Mouse (Mus musculus) heart, adult 9 months (tissue): ENCODE results near the gene Dao.

ENCODE experiments used
- DNase-seq, 2 experiments: peaks; one replicate each; pipeline ENCODE4 v3.0.0; 2022; ENCODE audit warnings: low spot score in 2 of 2

Gene Dao

DNA sequence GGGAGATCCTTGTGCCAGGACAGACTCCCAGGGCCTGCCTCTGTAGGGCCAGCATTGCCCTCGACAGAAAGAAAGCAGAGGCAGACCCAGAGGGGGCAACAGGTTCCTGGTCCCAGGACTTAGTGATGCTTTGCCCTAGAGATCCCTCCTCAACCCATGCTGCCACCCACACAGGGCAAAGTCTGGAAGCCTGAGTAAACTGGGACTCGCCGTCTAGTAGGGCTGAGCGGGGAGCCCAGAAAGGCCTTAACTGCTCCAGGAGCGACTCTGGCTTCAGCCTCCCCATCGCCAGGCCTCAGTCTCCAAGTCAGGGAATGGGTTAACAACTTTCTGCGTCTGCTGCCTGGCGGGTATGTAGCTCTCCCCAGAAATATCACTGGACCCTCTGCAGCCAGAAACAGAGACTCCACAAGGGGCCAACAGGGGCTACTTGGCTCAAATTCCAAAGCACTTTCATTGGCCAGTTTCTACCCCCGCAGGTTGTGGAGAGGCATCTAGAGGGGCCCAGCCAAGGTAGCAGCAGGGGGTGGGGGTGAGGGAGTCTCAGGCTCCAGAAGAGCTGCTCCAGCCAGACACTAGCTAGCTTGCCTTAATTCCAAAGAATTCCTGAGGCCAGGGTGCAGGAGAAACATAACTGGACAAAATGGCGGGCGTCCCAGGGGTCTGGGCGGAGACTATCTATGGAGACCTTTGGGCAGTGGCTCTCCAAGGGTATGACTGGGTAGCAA, 23.9 kb downstream of the Dao start:
- DNase-seq, result no peak

DNA sequence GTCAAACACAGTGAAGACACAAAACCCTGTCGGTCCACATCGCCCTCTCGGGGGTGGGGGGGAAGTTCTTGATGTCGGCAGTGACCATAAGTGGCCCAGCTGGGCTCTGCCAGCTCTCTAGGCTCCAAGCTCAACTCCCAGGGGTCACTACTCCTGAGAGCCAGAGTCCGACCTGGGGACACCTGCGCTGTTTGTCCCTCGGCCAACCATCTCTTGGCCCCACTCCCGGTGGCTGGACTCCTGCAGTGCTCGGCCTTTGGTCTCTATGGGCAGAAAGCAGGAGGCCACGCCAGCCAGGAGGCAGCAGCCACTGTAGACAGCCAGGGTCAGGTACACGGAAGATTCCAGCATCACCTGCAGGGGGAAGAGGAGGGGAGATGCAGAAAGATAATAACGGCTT, 24.6 kb downstream of the Dao start:
- DNase-seq, result no peak

DNA sequence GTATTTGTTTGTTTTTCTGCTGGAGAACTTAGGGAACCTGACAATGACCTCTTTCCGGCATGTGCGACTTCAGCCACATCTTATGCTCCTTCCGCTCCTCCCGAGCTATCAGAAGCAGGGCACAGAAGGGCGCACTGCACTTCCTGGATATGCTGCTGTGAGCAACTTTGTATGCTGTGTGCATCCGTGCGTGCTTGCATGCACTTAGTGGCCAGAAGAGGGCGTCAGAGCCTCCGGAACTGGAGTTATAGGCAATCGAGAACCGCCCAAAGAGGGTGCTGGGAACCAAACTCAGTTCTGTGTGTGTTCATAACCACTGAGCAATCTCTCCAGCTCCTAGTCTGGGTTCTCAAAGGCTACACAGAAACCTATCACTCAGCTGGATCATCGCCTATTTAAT, 27.1 kb downstream of the Dao start:
- no peak for DNase-seq

DNA sequence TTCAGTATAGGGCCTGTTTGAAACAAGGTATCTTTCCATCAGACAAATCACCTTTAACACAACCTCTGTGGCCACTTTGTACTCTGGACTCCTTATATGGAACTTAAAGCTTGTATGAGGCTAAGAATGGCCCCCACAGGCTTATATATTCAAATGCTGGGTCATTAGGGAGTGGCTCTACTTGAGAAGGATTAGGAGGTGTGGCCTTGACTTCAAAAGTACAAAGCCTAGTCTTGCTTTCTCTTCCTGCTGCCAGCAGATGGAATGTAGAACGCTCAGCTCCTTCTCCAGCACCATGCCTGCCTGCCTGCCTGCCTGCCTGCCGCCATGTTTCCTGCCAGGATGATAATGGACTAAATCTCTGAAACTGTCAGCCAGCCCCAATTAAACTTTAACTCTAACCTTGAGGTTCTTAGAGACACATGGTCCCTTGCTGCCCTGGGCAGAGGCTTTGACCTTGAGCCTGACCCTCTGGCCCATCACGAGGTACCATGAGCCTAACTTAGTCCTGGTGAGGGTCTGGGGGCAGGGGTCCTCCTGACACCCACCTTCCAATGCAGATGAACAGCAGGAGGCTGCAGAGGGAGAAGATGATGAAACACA, 28.8 kb downstream of the Dao start:
- DNase-seq, result no peak

DNA sequence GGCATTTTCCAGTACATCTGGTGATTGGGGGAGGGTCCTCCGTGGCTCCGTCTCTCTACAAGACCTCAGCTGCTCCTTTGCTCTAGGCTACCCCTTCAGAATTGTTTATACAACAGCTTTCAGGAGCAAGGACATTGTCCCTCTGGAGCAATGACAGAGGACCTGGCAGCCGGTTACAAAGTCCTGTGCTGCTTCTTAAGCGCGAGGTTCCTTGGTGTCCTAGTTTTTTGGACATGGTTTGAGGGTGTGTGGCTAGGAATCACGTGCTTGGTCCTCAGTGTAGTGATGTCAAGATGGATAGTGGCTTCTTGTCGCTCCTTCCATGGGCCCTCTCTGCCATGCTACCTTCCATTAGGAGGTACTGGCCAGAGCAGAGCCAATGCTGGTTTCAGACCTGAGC, 30.9 kb downstream of the Dao start:
- no peak for DNase-seq

DNA sequence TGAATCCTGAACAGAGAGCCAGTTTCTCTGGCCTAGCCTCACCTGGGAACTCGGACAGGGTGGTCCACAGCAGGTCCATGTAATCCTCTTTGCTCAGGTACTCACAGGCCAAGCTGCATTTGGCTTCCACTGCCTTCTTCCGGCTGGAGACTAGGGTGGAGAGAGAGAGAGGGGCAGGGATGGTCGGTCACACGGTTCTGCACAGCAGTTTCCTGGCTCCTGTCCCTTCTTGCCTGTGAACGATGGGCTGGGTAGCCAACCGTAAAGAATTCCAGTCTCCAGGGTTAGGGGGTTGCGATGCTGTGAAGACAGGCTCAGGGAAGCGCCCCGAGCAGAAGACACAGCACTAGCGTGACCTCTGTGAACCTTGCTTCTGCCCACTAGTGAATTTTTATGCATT, 31.6 kb downstream of the Dao start:
- no peak for DNase-seq

DNA sequence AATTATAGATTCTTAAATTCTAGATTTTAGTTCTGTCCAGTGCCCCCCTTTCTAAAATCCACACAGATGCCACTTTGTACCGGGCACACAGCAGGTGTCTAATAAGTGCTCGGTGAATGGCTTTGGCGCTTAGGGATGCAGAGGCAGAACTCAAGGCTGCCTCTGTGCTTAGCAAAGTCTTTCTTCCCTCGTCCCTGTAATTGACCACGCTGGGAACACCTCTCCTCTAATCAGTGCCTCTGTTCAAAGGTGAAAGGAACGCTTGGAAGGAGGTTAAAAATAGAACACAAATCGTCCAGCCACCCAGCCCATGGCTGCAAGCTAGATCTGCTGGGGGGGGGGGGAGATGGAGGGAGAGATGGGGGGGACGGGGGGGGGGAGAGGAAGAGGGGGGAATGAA, 37.0 kb downstream of the Dao start:
- DNase-seq, result no peak

DNA sequence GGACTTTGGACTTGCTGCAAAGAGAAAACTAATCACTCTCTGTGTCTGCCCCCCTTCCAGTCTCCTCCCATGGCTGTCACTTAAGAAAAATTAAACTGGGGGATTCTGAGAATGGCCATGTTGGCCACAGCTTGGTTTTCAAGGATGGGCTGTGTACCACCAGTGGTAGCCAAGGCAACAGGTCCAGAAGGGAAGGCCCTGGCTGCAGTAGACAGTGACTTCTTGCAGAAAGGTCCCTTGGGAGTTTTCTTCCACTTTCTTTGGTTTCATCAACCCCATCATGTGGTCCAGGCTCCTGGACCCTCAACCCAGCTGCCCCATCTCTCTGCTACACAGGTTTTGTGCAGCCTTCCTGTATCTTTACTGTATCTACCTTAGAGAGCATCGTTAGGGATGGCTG, 37.4 kb downstream of the Dao start:
- DNase-seq, result no peak

DNA sequence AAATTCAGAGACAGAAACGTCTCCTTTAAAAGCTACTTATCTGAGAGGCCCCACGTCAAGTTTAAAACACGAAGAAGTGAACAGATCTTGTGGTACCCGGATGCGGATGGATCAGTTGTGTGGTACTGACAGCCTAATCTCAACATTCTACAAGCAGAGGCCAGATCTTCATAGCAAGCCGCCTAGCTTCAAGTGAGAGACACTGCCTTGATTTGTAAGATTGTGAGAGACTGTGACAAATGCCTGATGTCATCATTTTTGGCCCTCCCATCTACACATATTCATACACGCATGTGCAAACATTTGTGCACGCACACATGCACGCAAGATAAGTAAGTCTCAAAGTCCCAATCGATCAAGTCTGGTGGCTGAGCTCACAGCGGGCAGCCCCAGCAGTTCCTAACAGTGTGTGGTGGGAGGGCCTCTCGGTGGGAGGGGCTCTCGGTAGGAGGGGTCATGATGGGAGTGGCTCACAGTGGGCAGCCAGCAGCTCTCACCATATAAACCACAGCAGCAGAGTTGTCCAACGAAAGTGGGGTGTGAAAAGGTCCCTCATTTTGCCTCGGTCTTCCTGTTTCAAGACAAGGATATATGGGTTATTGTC, 37.9 kb downstream of the Dao start:
- DNase-seq, result no peak

DNA sequence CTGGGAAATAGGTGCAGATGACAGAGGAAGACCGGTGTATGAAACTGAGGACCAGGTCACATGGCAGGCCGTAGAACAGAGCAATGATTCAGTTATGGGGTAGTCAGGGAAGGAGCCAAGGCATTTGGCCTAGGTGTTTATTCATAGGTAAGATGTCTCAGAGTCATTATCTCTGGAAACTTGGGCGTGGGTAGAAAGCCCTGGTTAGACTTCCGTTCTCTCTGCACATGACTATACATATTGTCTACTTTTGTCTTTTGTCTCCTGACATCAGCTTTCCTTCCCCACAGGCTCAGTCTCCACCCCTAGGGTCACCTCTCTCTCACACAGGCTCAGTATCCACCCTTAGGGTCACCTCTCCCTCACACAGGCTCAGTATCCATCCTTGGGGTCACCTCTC, 40.3 kb downstream of the Dao start:
- no peak for DNase-seq

DNA sequence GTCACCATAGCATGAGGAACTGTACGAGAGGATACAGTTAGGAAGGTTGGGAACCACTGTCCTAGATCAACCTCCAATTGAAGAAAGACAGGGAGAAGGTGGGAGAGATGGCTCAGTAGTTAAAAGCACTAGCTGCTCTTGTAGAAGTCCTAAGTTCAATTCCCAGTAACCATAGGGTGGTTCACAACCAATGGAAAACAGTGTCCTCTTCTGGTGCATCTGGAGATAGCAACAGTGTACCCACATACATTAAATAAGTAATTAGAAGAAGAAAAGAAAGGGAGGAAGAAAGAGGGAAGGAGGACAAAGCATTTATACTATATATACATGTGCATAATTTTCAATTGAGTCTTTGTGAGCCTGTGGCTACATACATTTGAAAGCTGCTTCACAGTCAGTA, 41.6 kb downstream of the Dao start:
- DNase-seq, result no peak

DNA sequence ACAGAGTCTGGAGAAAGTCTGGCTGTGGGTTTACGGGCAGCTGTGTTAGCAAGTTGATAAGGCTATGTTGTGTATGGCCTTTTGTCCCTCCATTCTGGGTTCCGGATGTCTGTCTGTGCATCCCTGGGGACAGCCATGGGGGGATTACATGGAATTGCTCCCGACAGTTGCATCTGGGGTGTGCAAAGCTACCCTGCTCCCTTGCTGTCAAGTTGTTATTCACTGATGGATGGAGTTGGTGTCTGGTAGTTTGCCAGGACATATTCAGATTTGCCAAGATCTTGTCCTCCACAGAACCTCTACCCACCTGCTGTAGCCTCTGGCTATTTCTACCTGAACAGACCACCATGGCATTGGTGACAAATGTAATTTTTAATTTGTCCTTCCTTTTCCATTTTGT, 42.6 kb downstream of the Dao start:
- no peak for DNase-seq

DNA sequence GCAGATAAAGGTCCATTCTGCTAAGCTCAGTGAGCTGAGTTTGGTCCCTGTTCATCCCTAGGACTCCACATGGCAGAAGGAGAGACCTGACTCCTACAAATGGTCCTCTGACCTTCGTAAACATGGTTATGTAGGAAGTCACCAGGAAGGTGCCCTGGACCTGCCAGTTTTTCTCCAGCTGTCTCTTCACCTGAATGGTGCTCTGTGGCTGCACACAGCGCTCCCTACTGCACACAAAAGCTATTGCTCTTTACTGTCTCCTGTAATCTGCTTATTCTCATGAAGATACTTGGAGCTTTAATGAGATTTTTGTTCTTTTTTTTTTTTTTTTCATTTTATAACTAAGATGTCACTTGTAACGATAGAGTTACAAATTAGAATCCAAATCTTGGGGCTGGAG, 43.1 kb downstream of the Dao start:
- no peak for DNase-seq

DNA sequence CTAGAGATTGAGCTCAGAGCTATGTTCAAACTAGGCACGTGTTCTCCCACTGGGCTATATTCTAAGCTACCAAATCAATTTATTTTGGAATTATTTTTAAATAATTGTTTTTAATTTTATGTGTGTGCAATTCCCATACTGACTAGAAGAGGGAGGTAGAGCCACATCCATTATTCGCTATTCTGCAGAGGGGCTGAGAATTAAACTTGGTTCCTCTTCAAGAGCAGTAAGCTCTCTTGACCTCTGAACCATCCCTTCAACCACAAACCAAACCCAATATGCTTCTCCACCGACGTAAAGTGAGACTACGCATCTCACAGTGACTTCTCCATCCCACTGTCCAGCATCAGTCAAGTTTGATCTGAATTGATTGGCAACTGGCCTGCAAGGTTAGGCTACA, 43.7 kb downstream of the Dao start:
- no peak for DNase-seq

DNA sequence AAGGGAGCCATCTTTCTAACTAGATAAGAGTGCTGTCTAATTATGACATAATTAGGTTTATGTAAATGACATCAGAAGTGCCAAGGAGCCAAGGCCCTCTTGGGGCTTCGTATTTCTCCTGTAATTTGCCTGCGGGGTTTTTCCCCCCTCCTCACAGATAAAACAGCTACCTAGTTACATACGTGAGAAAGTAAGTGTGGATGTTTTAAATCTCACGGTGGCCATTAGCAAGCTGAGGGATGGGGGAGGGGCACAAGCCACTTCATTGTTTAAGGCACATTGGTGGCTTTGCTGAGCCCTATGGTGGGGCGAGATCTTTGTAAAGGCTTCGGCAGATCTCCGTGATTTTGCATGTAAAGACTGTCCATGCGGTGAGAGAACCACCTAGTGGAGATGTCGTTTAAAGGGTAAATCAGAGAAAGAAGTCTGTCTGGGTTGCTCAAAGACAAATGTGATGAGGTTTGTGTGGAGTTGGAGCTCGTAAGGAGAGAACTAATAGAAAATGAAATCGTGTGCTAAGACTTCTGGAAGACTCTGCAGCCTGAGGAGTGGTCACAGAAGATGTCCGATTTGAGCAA, 45.3 kb downstream of the Dao start:
- no peak for DNase-seq

DNA sequence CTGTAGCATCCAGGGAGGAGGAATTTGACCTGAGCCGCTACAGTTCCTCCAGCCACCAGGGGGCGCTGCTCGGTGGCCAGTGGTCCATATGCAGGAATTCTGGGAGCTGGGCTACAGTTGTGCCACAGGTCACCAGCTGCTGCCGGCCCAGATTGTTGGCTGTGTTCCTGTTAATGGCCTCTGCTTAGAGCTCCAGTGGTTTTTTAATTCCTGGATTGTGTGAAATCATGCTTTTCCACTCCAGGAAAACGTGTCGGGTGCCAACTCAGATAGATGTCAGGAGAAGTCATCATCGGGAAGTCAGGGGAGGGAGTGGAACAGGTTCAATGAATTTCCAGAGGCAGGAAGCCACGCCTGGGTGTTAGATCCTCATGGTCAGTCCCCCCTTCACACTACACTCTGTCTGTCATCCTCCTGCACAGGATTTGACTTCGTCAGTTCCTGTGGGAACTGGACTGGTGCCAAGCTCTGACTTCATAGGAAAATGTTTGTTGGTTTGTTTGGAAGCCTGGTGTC, 48.8 kb downstream of the Dao start:
- DNase-seq, result peak; percentile 84 to 89

DNA sequence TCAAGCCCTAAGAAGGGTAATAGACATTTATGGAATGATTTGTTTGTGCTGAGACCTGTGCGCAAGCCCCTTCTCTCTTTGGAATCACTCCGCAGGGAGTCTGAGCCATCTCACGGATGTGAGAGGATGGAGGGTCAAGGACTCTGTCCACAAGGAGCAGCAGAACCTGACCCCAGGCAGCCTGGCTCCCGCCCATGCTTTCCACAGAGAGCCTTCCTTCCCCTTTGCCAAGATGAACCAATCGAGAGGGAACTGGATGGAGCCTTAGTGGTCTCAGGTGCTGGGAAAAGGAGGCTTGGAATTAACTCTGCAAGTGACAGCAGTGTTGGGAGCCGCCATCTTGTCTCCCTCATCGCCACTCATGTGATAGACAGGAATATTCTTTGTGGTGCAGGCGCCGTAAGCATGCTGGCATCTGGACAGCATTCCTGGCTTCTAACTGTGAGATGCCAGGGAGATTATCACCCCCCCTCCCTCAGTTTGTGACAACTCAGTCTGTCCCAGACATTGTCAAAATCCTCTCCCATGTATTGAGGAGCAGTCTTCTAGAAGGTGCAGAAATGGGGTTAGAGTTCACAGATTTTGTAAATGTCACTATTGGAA, 53.7 kb downstream of the Dao start:
- no peak for DNase-seq

DNA sequence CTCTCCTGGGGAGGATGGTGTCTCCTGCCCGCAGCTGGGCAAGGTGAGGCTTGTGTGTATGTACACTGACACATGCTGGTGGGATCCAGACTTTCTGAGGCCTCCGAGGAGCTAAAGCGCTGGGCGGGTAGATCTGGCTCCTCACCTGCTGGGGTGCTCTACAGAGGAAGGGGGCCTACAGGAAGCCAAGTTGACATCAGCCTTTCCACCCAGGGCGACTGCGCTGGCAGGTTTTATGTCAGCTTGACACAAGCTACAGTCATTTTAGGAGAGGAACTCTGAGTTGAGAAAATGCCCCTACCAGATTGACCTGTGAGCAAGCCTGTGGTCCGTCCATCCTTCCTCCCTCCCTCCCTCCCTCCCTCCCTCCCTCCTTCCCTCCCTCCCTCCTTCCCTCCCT, 58.2 kb downstream of the Dao start:
- no peak for DNase-seq

DNA sequence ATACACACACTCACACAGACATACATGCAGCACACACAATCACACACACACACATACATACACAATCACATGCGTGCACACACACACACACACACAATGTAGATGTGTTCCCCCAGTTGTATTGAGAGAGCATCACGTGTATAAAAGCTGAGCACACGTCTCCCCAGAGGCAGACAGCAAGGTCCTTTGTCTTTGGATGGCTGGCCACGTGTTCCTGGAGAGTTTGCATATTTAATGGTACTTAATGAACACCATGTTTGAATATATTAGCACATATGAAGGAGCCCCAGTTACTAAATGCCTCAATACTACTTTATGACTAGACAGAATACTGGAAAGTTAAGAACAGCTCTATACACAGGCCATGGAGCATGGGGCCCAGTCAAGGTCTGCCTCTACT, 60.5 kb downstream of the Dao start:
- no peak for DNase-seq

DNA sequence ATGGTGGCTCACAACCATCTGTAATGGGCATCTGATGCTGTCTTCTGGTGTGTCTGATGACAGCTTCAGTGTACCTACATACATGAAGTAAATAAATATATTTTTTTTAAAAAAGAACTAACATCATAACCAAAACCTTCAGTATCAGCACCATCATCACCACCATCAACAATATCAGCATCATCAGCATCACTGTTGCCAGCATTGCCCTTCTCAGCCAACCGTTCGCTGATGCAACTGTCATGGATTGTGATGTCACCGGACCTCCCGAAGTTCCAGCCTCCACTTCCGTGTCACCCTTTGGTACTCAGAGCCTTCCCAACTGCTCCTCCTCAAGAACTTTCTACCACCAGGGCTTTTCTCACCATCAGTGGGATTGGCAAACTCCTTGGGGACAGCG, 61.7 kb downstream of the Dao start, which contains the start of gene Usp30:
Usp30 (plus strand) TSS at position 301 of the 400 bp plus-strand sequence.
- DNase-seq, result no peak

DNA sequence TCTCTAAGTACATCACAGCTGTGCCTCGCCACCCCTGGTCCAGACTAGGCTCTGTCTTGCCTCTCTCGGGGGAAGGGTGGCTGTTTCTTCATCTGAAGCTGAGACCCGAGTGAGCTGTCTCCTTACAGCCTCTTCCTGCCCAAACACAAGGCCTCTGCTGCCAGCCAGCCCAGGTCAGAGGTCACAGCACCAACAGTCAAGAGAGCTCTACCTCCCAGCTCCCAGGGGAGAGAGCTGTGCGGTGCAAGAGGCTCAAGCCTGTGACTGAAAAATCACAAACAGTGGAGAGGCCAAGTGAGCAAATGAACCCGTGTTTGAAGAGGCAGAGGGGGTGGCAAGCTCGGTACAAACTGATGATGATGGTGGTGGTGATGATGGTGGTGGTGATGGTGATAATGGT, 63.1 kb downstream of the Dao start:
- DNase-seq, result no peak

DNA sequence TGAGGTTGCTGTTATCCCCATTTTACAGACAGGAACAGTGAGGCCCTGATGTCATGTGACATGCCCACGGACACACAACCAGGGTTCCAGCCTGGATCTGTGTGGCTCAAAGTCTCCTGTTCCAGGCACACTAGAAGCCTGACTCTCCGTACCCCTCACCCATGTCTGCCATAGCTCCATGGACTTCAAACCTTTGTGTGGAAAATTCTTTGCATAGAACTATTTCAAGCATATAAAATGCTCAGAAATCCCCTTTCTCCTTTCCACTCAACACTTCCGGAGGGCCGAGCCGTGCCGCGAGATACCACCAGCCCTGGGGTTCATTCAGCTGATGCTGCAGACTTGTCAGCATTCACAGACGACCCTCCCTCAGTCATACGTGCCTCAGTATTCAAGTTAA, 64.0 kb downstream of the Dao start:
- DNase-seq, result no peak

DNA sequence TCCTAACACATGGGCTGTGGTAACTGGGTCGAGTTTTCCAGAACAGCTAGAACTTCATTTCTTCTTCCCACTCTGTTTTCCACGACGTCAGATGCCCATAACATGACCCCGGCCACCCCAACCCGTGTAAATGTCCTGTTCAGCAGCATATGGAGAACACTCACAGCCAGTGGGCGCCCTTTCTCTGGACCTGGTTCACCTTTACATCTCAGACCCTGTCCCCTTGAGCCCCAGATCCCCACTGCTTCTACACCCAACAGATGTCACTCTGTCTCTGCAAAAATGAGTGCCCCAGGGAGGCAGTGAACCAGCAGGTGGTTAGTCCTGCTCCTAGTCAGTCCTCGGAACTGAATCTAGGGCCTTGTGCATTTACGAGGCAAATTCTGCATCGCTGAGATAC, 64.5 kb downstream of the Dao start:
- DNase-seq, result no peak
